Mouse (Mus musculus) lung, adult 2 months (tissue): ENCODE measurements around the gene Fibp.

Experiments
- CTCF ChIP-seq: fragments of 200-500 bp; IDR thresholded peaks from 2 replicates; pipeline ENCODE4 v1.5.1; 2011; ENCODE audit warnings: mild to moderate bottlenecking, low read length, control low read depth; ENCODE audit not compliant: insufficient read depth
- POLR2A ChIP-seq: fragments of 200-500 bp; IDR thresholded peaks from 2 replicates; pipeline ENCODE4 v1.6.1; 2011; ENCODE audit warnings: low read depth, mild to moderate bottlenecking, control low read depth, low read length, borderline replicate concordance; ENCODE audit errors: extremely low read depth

DNA sequence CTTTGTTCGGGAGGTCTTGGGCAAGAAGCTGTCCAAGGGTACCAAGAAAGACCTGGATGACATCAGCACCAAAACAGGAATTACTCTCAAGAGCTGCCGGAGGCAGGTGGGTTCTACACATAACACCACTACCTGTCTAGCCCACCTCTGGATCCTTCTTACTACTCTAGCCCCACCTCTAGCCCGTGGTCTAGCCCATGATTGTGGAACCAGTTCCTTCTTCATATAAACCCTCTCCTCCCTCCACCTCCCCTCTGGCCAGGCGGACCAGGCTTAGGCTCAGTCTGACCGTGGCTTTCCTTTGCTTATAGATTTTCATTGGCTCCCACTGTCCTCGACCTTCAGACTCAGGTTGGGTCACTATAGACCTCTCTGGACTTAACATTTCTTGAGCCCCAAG is 996 bp downstream of the Fibp start:
- no peak for TF ChIP-seq CTCF
- TF ChIP-seq POLR2A = no peak
